Mouse (Mus musculus) heart, embryonic 14.5 days (tissue): ENCODE data around the gene Etv1. TPM values are rescaled to one million over a fixed set of nuclear protein-coding genes. Genes with fewer than 3 reads are reported as not detected.
A peak's percentile ranks its signal among the peaks of the same experiment; 100 is the strongest.

Source experiments
- ATAC-seq: fragments of 200-750 bp; cut with Nextera tagmentation; 2 replicates; pipeline ENCODE4 v1.8.0; 2017; ENCODE audit warnings: low read depth, moderate TSS enrichment; ENCODE audit not compliant: insufficient number of reproducible peaks, insufficient read depth, low FRiP score
- H3K27ac ChIP-seq, 2 experiments: fragments of 200-500 bp in 1 of 2; fragments of 300-500 bp in 1 of 2; sonication (generic) in 1 of 2; replicated peaks in 1 of 2; 2 replicates each; pipeline ENCODE4 v1.5.1; 2012 to 2014; ENCODE audit warnings: low read depth in 2 of 2, low read length in 2 of 2, control low read depth in 1 of 2, mild to moderate bottlenecking in 1 of 2, mixed read lengths in 1 of 2; ENCODE audit not compliant: control insufficient read depth in 1 of 2, insufficient read depth in 1 of 2
- H3K27me3 ChIP-seq: fragments of 300-500 bp; sonication (generic); 2 replicates; pipeline ENCODE4 v1.6.1; 2014; ENCODE audit warnings: mild to moderate bottlenecking, low read length, control low read depth; ENCODE audit not compliant: control insufficient read depth, insufficient read depth
- H3K36me3 ChIP-seq: fragments of 300-500 bp; sonication (generic); 2 replicates; pipeline ENCODE4 v1.6.1; 2014; ENCODE audit warnings: mild to moderate bottlenecking, control low read depth, low read length, mixed read lengths; ENCODE audit not compliant: control insufficient read depth, insufficient read depth
- H3K4me1 ChIP-seq, 2 experiments: fragments of 200-500 bp in 1 of 2; fragments of 300-500 bp in 1 of 2; sonication (generic) in 1 of 2; 2 replicates each; pipeline ENCODE4 v1.6.1; 2012 to 2014; ENCODE audit warnings: low read length in 2 of 2, control low read depth in 1 of 2, mixed read lengths in 1 of 2; ENCODE audit not compliant: control insufficient read depth in 2 of 2, insufficient read depth in 2 of 2
- H3K4me2 ChIP-seq: fragments of 300-500 bp; sonication (generic); 2 replicates; pipeline ENCODE4 v1.6.1; 2014; ENCODE audit warnings: mild to moderate bottlenecking, low read length
- H3K4me3 ChIP-seq, 2 experiments: fragments of 200-500 bp in 1 of 2; fragments of 300-500 bp in 1 of 2; sonication (generic) in 1 of 2; 2 replicates each; pipeline ENCODE4 v1.5.1; 2012 to 2014; ENCODE audit warnings: low read length in 2 of 2, mild to moderate bottlenecking in 2 of 2, control low read depth in 1 of 2, low read depth in 1 of 2, moderate library complexity in 1 of 2; ENCODE audit not compliant: control insufficient read depth in 1 of 2, insufficient read depth in 1 of 2
- H3K9ac ChIP-seq: fragments of 300-500 bp; sonication (generic); 2 replicates; pipeline ENCODE4 v1.6.1; 2014; ENCODE audit warnings: mild to moderate bottlenecking, low read length
- H3K9me3 ChIP-seq: fragments of 300-500 bp; sonication (generic); 2 replicates; pipeline ENCODE4 v1.6.1; 2016; ENCODE audit warnings: low read length, control low read depth; ENCODE audit not compliant: control insufficient read depth
- WGBS: fragments of 180-500 bp; shearing (Covaris S2); extraction: QIAGEN DNeasy Blood & Tissue Kit; methylation state at CpG from one replicate; pipeline ENCODE4 v1.1.7; 2014; 5-methylcytosine and 5-hydroxymethylcytosine counted together
- polyA plus RNA-seq: library from polyadenylated mRNA; unstranded; fragments of >200 nt; fragmentation: Nextera tagmentation; extraction: Ambion mirVana; gene quantifications from 2 replicates; pipeline ENCODE4 v1.2.1, GENCODE M21; 2014

Gene Etv1
- polyA plus RNA-seq, 1 experiment from 2014 or later, result 40.5 TPM

DNA sequence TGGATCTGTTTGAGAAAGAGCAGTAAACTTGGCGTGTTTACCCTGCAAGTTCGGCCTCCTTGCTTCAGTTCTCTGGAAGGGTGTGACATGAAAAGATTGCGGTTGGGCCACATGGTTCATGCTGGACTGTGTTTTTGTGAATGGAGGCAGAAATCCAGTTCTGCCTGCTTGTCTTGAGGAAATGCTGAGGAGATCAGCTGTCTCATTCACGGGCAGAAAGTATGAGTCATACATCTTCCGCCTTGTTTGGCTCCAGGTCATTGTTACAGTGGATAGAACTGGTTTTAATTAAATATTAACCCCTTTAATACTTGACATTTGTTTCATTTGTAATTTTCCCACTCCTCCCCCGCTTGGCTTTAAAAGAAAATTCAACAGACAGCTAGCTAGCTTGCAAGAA is 9.4 kb downstream of the Etv1 start:
- no peak overlapping the region for H3K4me3 ChIP-seq
- no peaks in the 10 kb centered on the region for H3K27me3 ChIP-seq
- peak; percentile 61; the same call in 1 of the 2 replicates for ATAC-seq
- H3K9ac ChIP-seq, result no peak overlapping the region
- H3K36me3 ChIP-seq, result no peaks in the 10 kb centered on the region
- H3K9me3 ChIP-seq, result no peaks in the 10 kb centered on the region
- peak overlapping the region; percentile 39 to 52; a peak in 3 of 4 replicates for H3K27ac ChIP-seq
- 0 out of 4 replicates have a peak, but pooled peaks cover 0 to 6% of the 10 kb centered on the region in 2 experiments for H3K4me1 ChIP-seq
- peak overlapping the region; percentile 33 for H3K4me2 ChIP-seq
- WGBS, result 56% methylated on average over 6 of the region's 6 CpGs

GRCm38 (mm10) chr12:38789789-38790355 is 10.7 kb downstream of the Etv1 start:
- no peaks in the 10 kb centered on the region for H3K27me3 ChIP-seq
- H3K27ac ChIP-seq, result no peak overlapping the region
- no peak overlapping the region for H3K9ac ChIP-seq
- H3K36me3 ChIP-seq, result no peaks in the 10 kb centered on the region
- H3K4me3 ChIP-seq, result no peak overlapping the region
- 0 out of 4 replicates have a peak, but pooled peaks cover 0 to 7% of the 10 kb centered on the region in 2 experiments for H3K4me1 ChIP-seq
- H3K9me3 ChIP-seq, result no peaks in the 10 kb centered on the region
- ATAC-seq, result no peak
- no peak overlapping the region for H3K4me2 ChIP-seq
- WGBS, result 87% methylated on average over 10 of the region's 10 CpGs

DNA sequence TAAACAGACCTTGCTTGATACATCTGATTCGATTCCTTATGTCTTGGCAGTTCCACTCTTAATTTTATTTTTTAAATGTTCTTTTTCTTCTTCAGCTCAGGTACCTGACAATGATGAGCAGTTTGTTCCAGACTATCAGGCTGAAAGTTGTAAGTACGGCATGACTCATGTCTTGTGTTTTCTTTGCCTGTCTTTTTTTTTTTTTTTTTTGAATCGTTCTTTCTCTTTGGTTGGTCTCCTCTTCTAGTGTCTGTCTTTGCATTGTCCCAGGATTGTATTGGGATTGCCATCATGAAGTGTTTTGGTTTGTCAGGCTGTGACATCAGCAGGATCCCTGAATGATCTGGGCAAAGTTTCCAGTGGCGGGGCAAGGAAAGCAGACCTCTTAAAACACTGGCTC is 13.9 kb downstream of the Etv1 start:
- Histone ChIP-seq H3K9ac (no peak overlapping the region), H3K4me3 (no peak overlapping the region), H3K4me2 (no peak overlapping the region), H3K27me3 (no peaks in the 10 kb centered on the region), H3K36me3 (no peaks in the 10 kb centered on the region), H3K9me3 (no peaks in the 10 kb centered on the region), H3K4me1 (0 out of 4 replicates have a peak, but pooled peaks cover 0 to 7% of the 10 kb centered on the region in 2 experiments), H3K27ac (no peak overlapping the region)
- WGBS, result 63% methylated on average over 4 of the region's 4 CpGs
- ATAC-seq, result no peak

DNA sequence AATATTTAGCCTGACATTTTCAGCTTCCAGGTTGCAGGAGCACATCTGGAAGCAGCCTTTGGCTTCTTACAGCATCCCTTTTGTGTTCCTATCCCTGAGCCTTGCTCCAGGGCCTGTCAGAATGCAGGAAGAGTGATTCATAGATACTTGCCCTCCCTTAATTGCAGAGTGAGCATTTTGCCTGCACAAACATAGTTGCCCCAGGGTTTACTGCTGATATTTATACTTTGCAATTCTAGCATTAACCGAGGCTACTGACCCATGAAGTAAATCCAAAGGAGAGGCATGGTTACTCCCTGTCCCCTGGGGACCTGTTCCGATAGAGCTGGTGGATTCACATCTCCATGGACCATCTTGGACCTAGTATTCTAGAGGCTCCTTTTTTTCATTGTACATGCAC is 14.5 kb downstream of the Etv1 start:
- H3K4me3 ChIP-seq, result no peak overlapping the region
- H3K4me1 ChIP-seq, result 0 out of 4 replicates have a peak, but pooled peaks cover 0 to 7% of the 10 kb centered on the region in 2 experiments
- no peak for ATAC-seq
- H3K36me3 ChIP-seq, result no peaks in the 10 kb centered on the region
- H3K27me3 ChIP-seq, result no peaks in the 10 kb centered on the region
- no peak overlapping the region for H3K4me2 ChIP-seq
- no peaks in the 10 kb centered on the region for H3K9me3 ChIP-seq
- WGBS, result 64% methylated on average over 2 of the region's 2 CpGs
- no peak overlapping the region for H3K27ac ChIP-seq
- no peak overlapping the region for H3K9ac ChIP-seq

- H3K4me2 ChIP-seq, result no peak overlapping the region
- ATAC-seq, result no peak
These were observed 27.9 kb downstream of the Etv1 start for GRCm38 (mm10) chr12:38807031-38807430.

GRCm38 (mm10) chr12:38812392-38812791 is 33.2 kb downstream of the Etv1 start:
- Histone ChIP-seq H3K27ac (no peak overlapping the region), H3K4me2 (no peak overlapping the region), H3K4me1 (0 out of 4 replicates have a peak, but pooled peaks cover 0 to 2% of the 10 kb centered on the region in 2 experiments), H3K4me3 (no peak overlapping the region), H3K9ac (no peak overlapping the region), H3K36me3 (no peaks in the 10 kb centered on the region), H3K27me3 (no peaks in the 10 kb centered on the region), H3K9me3 (no peaks in the 10 kb centered on the region)
- no peak for ATAC-seq
- WGBS, result 74% methylated on average over 6 of the region's 6 CpGs

More at GRCm38 (mm10) chr12:38807031-38807430, 27.9 kb downstream of the Etv1 start:
- no peaks in the 10 kb centered on the region for H3K27me3 ChIP-seq
- no peak overlapping the region for H3K4me3 ChIP-seq
- no peaks in the 10 kb centered on the region for H3K9me3 ChIP-seq
- no peak overlapping the region for H3K27ac ChIP-seq
- 65% methylated on average over 5 of the region's 5 CpGs for WGBS
- no peaks in the 10 kb centered on the region; a peak in 1 of 4 replicates for H3K4me1 ChIP-seq
- no peak overlapping the region for H3K9ac ChIP-seq
- no peaks in the 10 kb centered on the region for H3K36me3 ChIP-seq

GRCm38 (mm10) chr12:38814010-38814786 is 35.0 kb downstream of the Etv1 start:
- Histone ChIP-seq H3K4me1 (0 out of 4 replicates have a peak, but pooled peaks cover 0 to 2% of the 10 kb centered on the region in 2 experiments), H3K27ac (no peak overlapping the region), H3K9me3 (no peaks in the 10 kb centered on the region), H3K36me3 (no peaks in the 10 kb centered on the region), H3K9ac (no peak overlapping the region), H3K4me2 (no peak overlapping the region), H3K27me3 (no peaks in the 10 kb centered on the region), H3K4me3 (no peak overlapping the region)
- no peak for ATAC-seq
- WGBS, result 69% methylated on average over 6 of the region's 6 CpGs
